Mouse (Mus musculus) kidney, embryonic 16.5 days (tissue): ENCODE data around the gene Myl4. TPM values are rescaled to one million over a fixed set of nuclear protein-coding genes. Genes with fewer than 3 reads are reported as not detected.

ENCODE experiments used
- ATAC-seq: fragments of 200-750 bp; cut with Nextera tagmentation; 2 replicates; pipeline ENCODE4 v1.8.0; 2017; ENCODE audit warnings: moderate TSS enrichment; ENCODE audit not compliant: low FRiP score, low TSS enrichment
- H3K27ac ChIP-seq: fragments of 300-500 bp; sonication (generic); 2 replicates; pipeline ENCODE4 v1.5.1; 2014; ENCODE audit warnings: low read length
- H3K27me3 ChIP-seq: fragments of 300-500 bp; sonication (generic); 2 replicates; pipeline ENCODE4 v1.6.1; 2014; ENCODE audit warnings: low read length, control low read depth, mixed read lengths; ENCODE audit not compliant: insufficient read depth
- H3K36me3 ChIP-seq: fragments of 300-500 bp; sonication (generic); 2 replicates; pipeline ENCODE4 v1.6.1; 2014; ENCODE audit warnings: low read length, control low read depth, mixed read lengths; ENCODE audit not compliant: insufficient read depth
- H3K4me1 ChIP-seq: fragments of 300-500 bp; sonication (generic); 2 replicates; pipeline ENCODE4 v1.6.1; 2014; ENCODE audit warnings: low read length, control low read depth, mixed read lengths; ENCODE audit not compliant: insufficient read depth
- H3K4me2 ChIP-seq: fragments of 300-500 bp; sonication (generic); replicated peaks from 2 replicates; pipeline ENCODE4 v1.6.1; 2014; ENCODE audit warnings: low read depth, low read length
- H3K4me3 ChIP-seq: fragments of 300-500 bp; sonication (generic); 2 replicates; pipeline ENCODE4 v1.5.1; 2014; ENCODE audit warnings: mild to moderate bottlenecking, low read length
- H3K9ac ChIP-seq: fragments of 300-500 bp; sonication (generic); replicated peaks from 2 replicates; pipeline ENCODE4 v1.6.1; 2014; ENCODE audit warnings: low read length
- H3K9me3 ChIP-seq: fragments of 300-500 bp; sonication (generic); 2 replicates; pipeline ENCODE4 v1.6.1; 2016; ENCODE audit warnings: low read length, control low read depth
- WGBS: fragments of 180-500 bp; shearing (Covaris S2); extraction: QIAGEN DNeasy Blood & Tissue Kit; methylation state at CpG from one replicate; pipeline ENCODE4 v1.1.7; 2014; 5-methylcytosine and 5-hydroxymethylcytosine counted together
- polyA plus RNA-seq: library from polyadenylated mRNA; unstranded; fragments of >200 nt; fragmentation: Nextera tagmentation; extraction: Ambion mirVana; gene quantifications from 2 replicates; pipeline ENCODE4 v1.2.1, GENCODE M21; 2015

Myl4 gene
- polyA plus RNA-seq, 1 experiment from 2014 or later: 11.6 TPM

DNA sequence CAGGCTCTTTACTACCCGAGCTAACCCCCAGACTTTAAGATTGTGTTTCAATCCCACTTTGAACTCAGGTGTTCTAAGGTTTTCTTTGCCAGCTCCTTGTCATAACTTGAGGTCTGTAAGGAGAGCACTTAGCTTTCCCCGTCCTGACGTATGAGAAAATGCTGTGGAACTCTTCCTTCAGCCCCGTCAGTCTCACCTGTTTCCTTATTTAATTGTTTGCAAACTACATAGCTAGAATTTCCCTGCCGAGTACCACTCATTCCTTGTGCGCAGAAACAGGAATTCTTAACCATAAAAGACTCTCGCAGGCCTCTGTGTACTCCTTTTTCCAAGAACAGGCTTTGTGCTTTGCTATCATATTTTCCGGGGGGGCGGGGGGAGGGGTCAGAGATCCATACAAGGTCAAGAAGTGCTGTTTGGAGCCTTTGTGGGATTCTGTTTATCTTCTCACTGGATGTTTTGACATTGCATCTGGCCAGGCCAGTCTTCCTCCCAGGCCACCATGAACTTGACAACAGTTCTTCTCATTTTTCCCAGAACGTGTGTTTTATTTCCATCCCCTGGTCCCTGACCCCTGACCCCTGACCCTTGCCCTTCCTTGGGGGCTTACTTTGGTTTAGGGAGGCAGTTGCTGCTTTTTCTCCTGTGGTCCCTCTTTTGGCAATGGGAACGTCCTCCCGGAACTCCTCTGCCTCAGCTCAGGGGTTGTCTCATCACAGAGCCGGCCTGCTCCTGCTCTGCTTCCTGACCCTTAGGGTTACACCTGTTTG lies 41.8 kb downstream of the Myl4 start:
- no peaks in the 10 kb centered on the region for H3K9me3 ChIP-seq
- H3K27ac ChIP-seq: no peak overlapping the region
- no peak overlapping the region for H3K9ac ChIP-seq
- H3K27me3 ChIP-seq: no peaks in the 10 kb centered on the region
- 64% methylated on average over 13 of the region's 13 CpGs for WGBS
- H3K4me1 ChIP-seq: no peaks in the 10 kb centered on the region
- no peak overlapping the region for H3K4me2 ChIP-seq
- no peaks in the 10 kb centered on the region for H3K36me3 ChIP-seq
- ATAC-seq: no peak
- H3K4me3 ChIP-seq: no peak overlapping the region

DNA sequence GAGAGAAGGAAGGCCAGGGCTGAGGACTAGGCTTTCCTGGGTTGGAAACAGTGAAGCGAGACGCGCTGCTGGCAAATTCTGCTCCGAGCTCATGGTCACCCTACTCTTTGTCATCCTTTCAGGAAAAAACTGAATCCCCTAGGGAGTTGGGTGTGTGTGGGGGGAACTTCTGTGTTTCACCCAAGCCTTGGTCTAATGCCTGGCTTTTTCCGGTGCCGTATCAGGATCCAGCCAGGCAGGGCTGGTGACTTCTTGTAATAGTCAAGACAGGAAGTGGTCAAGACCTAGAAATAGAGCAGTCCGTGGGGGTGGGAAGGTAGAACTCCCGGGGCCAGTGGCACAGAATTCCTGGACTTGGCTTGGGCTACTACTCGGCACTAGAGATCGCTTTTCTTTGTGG lies 45.9 kb downstream of the Myl4 start:
- ATAC-seq: no peak
- 75% methylated on average over 10 of the region's 10 CpGs for WGBS
- H3K36me3 ChIP-seq: no peaks in the 10 kb centered on the region
- no peaks in the 10 kb centered on the region for H3K9me3 ChIP-seq
- H3K4me2 ChIP-seq: no peak overlapping the region
- H3K4me3 ChIP-seq: no peak overlapping the region
- no peak overlapping the region for H3K27ac ChIP-seq
- no peaks in the 10 kb centered on the region for H3K4me1 ChIP-seq
- no peaks in the 10 kb centered on the region for H3K27me3 ChIP-seq
- H3K9ac ChIP-seq: no peak overlapping the region

- WGBS: 62% methylated on average over 13 of the region's 13 CpGs
- peak; percentile 9; the same call in 1 of the 2 replicates for ATAC-seq
These were observed 48.9 kb downstream of the Myl4 start for GRCm38 (mm10) chr11:104599265-104599945.

DNA sequence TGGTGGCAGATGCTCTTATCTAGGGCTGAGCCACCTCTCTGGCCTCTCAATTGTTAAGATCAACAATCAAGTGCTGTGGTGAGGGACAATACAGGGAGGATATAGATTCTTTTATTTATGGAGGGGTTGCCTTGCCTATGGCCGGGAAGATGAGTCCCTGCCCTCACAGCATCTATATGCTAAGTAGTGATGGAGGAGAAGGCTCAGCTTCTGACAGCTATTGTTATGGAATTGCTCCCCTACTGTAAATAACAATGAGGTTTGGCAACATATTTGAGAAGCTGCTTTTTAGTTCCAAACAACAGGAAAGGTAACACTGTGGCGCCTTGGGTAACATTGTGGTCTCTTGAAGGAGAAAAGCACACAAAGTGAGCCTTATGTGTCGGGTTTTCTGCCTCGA lies 50.2 kb downstream of the Myl4 start:
- WGBS: 57% methylated on average over 4 of the region's 4 CpGs
- H3K4me1 ChIP-seq: no peaks in the 10 kb centered on the region
- ATAC-seq: no peak
- H3K27me3 ChIP-seq: no peaks in the 10 kb centered on the region
- H3K27ac ChIP-seq: no peak overlapping the region
- no peaks in the 10 kb centered on the region for H3K36me3 ChIP-seq
- H3K9me3 ChIP-seq: no peaks in the 10 kb centered on the region
- H3K4me3 ChIP-seq: no peak overlapping the region
- H3K9ac ChIP-seq: no peak overlapping the region
- H3K4me2 ChIP-seq: no peak overlapping the region

More at GRCm38 (mm10) chr11:104599265-104599945, 48.9 kb downstream of the Myl4 start:
- Histone ChIP-seq H3K9me3 (no peaks in the 10 kb centered on the region), H3K27ac (peak overlapping the region; percentile 51; the same call in 1 of the 2 replicates), H3K9ac (no peak overlapping the region), H3K4me1 (no peaks in the 10 kb centered on the region), H3K4me3 (no peak overlapping the region), H3K36me3 (no peaks in the 10 kb centered on the region), H3K4me2 (no peak overlapping the region), H3K27me3 (no peaks in the 10 kb centered on the region)

DNA sequence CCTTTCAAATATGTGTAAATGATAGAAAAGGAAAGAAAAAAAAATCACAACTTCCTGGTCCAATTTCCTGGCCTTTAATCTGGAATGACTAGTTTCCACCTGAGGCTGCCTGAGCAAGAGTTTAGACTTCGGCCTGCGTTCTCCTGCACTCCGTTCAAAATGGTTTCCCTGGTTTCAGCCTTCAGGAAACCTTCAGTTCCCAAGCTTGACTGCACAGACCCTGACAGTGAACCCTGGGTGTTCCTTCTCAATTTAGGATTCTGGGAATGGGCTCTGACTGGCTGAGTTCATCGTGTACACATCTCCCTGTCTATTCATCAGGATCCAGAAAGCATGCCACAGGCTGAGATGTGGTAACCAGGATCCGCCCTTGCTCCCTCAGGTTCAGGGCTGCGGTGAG lies 53.7 kb downstream of the Myl4 start:
- no peak for ATAC-seq
- WGBS: 55% methylated on average over 6 of the region's 6 CpGs
- no peaks in the 10 kb centered on the region for H3K36me3 ChIP-seq

DNA sequence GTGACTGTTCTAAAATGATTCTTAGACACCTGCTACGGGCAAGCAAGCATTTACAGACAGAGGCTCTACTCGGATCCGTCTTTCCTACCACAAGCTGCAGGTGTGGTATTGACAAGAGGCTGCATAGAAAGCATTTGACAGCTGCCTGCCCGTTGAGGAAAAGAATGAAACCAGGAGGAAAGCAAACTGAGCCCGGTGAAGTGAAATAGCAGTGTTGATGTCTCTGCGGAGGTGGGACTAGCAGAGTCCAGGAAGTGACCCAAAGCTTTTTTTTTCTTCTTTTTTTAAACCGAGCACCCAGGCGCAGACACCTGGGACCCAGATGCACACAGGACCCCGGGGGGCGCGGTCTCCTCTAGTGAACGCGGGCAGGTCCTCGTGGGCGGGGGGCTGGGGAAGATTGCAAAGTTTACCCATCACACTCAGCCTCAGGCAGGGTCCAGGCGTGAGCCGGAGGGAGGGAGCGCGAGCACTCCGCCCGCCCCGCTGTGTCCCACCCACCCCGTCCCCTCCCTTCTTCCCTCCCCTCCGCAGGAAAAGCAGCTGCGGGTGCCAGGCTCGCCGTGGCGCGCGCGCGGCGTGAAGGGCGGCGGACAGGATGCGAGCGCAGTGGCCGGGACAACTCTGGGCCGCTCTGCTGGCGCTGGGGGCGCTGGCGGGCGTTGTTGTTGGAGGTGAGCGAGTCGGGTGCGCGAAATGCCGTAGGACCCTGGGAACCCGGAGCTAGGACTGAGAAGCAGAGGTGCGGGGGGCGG lies 57.2 kb downstream of the Myl4 start, which contains the start of gene Itgb3:
Gene Itgb3 (plus strand): TSS at position 510 of the 755 bp plus-strand sequence.
- Histone ChIP-seq H3K4me1 (no peaks in the 10 kb centered on the region; the same call in 1 of the 2 replicates), H3K36me3 (no peaks in the 10 kb centered on the region), H3K27ac (no peak within 1 kb of the TSS), H3K27me3 (peaks cover 20% of the 10 kb centered on the region; the same call in 1 of the 2 replicates), H3K4me3 (peak within 1 kb of the TSS; percentile 57), H3K4me2 (peak within 1 kb of the TSS; percentile 96), H3K9ac (peak within 1 kb of the TSS; percentile 63), H3K9me3 (no peaks in the 10 kb centered on the region)
- 1% methylated on average over 51 of the region's 51 CpGs for WGBS
- peak; percentile 93 for ATAC-seq

More for the DNA sequence above, 53.7 kb downstream of the Myl4 start:
- Histone ChIP-seq H3K4me2 (no peak overlapping the region), H3K27me3 (peaks cover 8% of the 10 kb centered on the region; the same call in 1 of the 2 replicates), H3K9me3 (no peaks in the 10 kb centered on the region), H3K4me3 (no peak overlapping the region), H3K9ac (no peak overlapping the region), H3K27ac (no peak overlapping the region), H3K4me1 (no peaks in the 10 kb centered on the region; the same call in 1 of the 2 replicates)

- ATAC-seq: peak; percentile 29; the same call in 1 of the 2 replicates
- H3K27ac ChIP-seq: no peak overlapping the region
These were observed 57.9 kb downstream of the Myl4 start for GRCm38 (mm10) chr11:104608249-104608920.

DNA sequence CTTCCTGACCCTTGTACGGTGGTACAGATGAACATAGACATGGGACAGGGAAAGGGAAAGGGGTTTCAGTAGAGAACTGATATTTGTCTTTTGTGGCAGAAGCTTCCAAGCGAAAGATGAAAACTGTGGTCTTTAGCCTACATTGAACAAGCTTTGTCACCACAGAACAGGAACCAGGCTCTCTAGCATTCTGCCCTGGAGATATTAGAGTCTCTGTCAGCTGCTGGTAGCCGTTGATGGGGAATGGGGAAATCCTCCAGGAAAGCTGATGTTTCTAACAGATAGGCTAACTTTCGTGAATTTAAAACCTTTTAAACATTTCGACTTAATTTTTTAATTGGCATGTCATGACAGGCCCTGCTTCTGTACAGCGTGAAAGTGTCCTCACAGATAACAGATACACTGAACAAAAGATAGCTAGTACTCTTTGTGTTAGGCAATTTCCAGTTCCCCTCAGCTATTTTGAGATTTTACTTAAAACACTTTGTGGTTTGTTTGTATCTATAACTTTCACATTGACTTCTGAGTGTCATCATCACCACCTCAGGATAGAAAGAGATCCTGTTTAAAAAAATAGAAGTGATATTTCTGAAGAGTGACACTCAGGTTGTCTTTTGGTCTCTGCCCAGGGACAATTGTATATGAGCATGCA lies 58.7 kb downstream of the Myl4 start:
- H3K9ac ChIP-seq: no peak overlapping the region
- no peaks in the 10 kb centered on the region for H3K36me3 ChIP-seq
- H3K4me3 ChIP-seq: no peak overlapping the region
- H3K27ac ChIP-seq: no peak overlapping the region
- H3K4me2 ChIP-seq: no peak overlapping the region
- no peak for ATAC-seq
- 71% methylated on average over 6 of the region's 6 CpGs for WGBS
- H3K4me1 ChIP-seq: no peaks in the 10 kb centered on the region; the same call in 1 of the 2 replicates
- H3K27me3 ChIP-seq: peaks cover 20% of the 10 kb centered on the region; the same call in 1 of the 2 replicates
- H3K9me3 ChIP-seq: no peaks in the 10 kb centered on the region

More at GRCm38 (mm10) chr11:104608249-104608920, 57.9 kb downstream of the Myl4 start:
- H3K27me3 ChIP-seq: peaks cover 20% of the 10 kb centered on the region; the same call in 1 of the 2 replicates
- no peaks in the 10 kb centered on the region for H3K9me3 ChIP-seq
- peak overlapping the region; percentile 96 for H3K4me2 ChIP-seq
- peak overlapping the region; percentile 57 for H3K4me3 ChIP-seq
- peak overlapping the region; percentile 63 for H3K9ac ChIP-seq
- no peaks in the 10 kb centered on the region; the same call in 1 of the 2 replicates for H3K4me1 ChIP-seq
- no peaks in the 10 kb centered on the region for H3K36me3 ChIP-seq
- WGBS: 5% methylated on average over 20 of the region's 23 CpGs
